Mouse (Mus musculus) ovary, postnatal 10 days (tissue): ENCODE measurements at regions not wholly inside any gene's neighbourhood (a gene's known extent, or its start where the extent isn't known, plus 50 kb on each side); places are given as distances from the start of the nearest gene placed in this dataset.

Source experiments
- DNase-seq: peaks from one replicate; pipeline ENCODE4 v3.0.0; 2022; ENCODE audit warnings: low spot score

DNA sequence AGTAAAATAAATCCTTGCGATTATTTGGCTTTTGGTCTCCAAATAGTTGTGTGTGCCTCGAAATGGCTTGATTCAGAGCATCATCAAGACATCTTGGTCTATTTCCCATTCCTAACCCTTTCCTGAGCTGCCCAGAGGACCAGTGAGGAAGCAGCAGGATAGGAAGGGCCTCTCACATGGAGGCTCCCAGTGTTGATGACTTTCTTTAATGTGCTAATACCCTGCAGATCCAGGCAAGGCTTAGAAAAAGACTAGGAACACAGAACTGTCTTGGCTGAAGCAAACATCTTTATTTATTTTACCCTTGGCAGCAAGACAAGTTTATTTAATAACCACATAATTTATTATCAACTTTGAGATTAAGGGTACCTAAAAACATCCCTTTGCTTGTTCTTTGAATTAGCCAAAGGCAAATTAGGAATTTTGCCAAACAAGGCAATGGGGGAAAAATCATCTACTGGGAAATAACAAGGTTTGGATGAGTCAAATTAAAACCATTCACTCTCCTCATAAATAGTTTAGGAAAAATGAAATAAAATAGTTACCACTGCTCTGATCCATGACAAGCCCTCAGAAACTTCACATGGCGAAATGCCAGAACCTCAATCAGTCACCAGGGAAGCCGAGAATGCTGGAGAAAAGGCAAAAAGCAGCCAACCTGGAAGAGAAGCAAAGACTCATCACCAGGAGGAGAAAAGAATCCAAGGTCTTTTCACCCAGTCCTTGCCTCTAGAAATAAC is 263.1 kb upstream of the 1700056E22Rik start:
- no peak for DNase-seq

GRCm38 (mm10) chr1:184291129-184291528 is 257.0 kb upstream of the 1700056E22Rik start:
- no peak for DNase-seq

DNA sequence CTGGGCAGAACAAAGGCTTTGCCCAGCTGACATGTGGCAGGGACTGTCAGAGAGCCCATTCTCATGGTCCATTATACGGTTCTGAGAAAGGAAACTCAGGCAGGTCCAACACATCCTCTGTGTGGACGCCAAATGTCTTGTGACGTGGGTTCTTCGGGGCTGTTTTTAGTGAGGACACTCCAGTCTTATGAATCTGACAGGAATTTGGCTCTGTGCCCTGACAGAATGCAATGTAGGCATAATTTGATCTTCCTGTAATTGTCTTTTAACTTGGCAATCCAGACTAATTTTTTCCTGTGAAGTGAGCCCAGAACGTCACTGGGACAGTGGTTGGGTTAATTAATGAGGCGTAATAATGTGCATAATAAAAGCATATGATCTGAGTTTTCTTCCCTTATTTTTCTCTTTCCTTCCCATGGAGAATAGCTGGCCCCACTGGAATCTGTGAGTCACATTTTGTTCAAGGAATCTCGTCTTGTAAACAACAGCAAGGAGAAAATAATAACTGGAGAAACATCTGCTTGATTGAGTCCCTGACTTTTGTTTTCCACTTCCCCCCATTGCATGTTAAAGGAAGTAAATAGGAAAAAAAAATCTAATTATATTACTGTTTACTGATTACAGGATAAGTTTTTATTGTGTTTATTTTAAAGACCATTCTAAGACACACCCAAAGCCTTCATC is 255.8 kb upstream of the 1700056E22Rik start:
- no peak for DNase-seq

- DNase-seq = no peak
These were observed 247.7 kb upstream of the 1700056E22Rik start for GRCm38 (mm10) chr1:184281768-184282167.

DNA sequence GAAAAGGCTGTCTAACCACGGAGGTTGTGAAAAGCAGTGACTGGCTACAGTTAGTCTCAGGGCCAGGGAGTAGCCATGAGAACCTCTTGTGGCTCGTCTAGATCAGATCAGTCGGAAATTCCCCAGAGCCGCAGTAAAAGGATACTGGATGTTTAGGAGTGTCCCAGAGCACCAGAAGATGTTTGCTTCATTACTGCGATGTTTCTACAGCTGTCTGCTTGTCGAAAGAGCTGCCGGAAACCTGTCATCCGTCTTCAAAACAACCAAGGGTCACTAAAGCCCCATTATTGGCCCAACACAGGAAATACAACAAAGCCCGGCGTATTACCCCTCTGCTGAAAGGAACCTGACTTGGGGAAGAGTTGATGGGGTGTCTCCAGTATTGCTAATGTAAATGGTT is 245.2 kb upstream of the 1700056E22Rik start:
- no peak for DNase-seq

DNA sequence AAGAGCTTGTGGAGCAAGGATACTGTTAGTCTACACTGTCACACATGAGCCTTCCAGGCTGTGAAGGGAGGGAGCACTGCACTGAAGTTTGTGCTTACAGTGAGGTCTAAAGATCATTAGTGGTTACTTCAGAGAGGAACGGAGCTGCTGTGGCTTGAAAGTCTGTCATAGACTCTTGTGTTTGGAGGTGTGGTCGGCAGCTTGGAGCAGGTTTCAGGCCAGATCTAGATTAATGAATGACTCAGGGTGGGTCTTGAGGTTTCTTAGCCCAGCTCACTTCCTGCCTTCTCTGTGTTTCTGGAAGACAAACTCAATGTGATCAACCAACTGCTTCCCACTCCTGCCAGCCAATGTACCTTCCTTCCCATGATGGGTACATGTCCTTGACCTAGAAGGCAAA is 242.9 kb upstream of the 1700056E22Rik start:
- no peak for DNase-seq

DNA sequence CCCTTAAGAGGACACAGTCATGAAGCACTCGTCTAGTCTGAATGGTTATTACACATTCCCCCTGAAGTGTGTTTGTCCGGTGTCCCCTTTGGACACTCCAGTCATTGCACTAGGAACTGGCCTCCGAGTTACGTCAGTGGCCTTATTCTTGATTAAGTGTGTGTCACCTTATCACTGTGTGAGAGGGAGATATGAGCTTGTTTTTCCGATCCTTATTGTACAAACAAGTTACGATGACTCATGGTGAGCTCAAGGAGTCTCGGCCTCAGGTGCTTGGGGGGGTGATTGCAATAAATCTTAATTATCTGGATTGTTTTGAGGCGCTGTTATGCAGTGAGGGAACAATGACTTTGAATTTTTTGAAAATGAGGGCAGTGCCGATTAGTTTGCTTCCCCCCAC is 241.8 kb upstream of the 1700056E22Rik start:
- no peak for DNase-seq

GRCm38 (mm10) chr1:184275396-184275795 is 241.3 kb upstream of the 1700056E22Rik start:
- no peak for DNase-seq

GRCm38 (mm10) chr1:184274704-184275103 is 240.6 kb upstream of the 1700056E22Rik start:
- DNase-seq = no peak

- DNase-seq = no peak
These were observed 239.6 kb upstream of the 1700056E22Rik start for GRCm38 (mm10) chr1:184273722-184274121.

DNA sequence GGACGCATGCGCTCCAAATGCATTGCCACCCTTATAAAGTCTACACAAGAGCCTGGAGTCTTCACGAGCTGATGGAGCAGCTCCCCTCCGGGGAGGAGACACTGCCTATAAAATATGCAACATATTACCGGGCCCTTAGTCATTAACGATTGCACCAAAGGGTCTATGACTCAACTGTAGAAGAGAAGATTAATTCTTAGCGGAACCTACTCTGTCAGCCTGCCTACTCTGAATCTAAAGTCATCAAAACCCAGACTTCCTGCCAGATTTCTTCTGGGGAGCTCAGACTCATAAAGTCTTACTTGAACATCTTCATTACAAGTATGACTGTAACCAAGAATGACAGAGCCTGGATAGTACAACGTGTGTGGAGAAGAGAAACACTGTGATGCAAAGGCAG is 237.2 kb upstream of the 1700056E22Rik start:
- no peak for DNase-seq

DNA sequence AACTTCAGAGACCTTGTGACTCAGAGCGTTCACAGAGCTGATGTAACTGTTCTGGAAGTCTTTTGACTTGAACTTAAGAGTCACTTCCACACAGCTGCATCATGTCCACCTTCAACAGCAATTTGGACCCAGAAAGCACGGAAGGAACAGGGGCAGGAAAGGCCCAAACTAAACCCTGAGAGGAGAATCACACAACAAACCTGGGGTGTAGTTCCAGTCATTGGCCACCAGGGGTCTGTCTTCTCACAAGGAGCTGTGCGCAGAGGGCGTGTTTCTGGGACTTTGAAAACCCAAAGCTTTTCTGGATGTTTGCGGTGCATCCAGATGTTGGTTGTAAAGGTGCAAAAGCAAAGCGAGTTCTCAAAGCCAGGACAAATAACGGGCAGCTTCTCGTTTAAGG is 231.9 kb upstream of the 1700056E22Rik start:
- no peak for DNase-seq

GRCm38 (mm10) chr1:184262975-184263374 is 228.9 kb upstream of the 1700056E22Rik start:
- no peak for DNase-seq

GRCm38 (mm10) chr1:184261385-184261727 is 227.3 kb upstream of the 1700056E22Rik start:
- no peak for DNase-seq

DNA sequence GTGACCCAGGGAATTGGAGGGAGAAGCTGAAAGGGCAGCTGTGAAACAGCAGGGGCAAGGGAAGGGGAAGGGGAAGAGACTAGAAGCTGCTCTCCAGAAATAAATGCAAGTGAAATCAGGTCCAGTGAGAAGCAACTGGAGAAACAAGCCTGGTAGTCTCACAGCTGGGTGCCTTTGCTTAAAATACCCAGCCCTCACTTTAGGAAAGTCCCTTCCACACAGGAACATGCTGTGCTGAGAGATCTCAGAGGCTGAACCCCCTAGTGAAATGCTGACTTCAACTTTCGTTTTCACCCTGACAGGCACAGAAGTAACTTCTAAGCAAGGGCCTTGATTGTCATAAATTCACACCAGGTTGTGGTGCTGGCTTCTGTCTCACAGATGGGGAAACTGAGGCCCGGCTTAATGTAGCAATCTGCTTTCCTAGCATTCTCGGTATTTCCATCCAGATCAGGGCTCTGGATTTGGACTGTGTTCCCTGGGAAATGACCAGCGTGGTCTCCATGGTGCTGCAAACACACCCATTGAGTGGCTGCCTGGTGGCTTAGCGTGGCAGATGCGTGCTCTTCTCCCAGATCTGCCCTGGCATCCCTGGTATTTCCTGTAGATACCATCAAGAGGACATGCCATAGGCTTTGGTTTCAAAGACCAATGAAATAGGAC is 226.8 kb upstream of the 1700056E22Rik start:
- DNase-seq = no peak

DNA sequence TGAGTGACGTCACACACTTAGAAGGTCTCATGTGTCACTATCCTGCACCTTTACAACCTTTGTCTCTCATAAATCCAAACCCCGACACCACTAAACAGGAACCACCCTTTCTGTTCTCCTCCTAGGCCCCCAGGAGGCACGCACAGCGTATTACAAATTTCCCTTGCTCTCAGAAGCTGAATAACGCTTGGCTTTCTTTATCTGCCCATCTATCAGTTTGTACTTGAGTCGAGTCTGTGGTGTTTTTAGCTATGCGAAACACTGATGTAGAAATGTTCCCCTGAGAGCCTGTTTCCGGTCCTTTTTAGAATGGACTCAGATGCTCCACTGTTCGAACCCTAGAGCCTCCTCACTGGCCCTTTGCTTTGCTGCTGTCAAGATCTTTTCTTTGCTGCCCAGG is 225.8 kb upstream of the 1700056E22Rik start:
- no peak for DNase-seq

DNA sequence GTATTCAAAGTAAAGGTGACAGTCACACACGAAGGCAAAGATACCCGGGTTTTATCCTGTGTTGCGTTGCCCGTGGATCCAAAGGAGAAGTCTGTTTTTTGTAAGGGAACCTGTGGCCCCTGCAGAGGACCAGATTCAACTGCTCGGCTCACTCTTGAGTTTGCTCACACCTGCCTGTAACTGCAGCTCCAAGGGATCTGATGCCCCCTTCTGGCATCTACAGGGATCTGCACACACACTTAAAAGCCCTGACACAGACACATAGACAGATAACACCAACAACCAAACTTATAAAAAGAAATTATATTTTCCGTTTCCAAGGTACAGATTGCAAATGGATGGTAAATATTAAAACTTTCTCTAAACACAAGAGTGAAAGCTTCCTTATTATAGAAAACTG is 223.3 kb upstream of the 1700056E22Rik start:
- DNase-seq = no peak

DNA sequence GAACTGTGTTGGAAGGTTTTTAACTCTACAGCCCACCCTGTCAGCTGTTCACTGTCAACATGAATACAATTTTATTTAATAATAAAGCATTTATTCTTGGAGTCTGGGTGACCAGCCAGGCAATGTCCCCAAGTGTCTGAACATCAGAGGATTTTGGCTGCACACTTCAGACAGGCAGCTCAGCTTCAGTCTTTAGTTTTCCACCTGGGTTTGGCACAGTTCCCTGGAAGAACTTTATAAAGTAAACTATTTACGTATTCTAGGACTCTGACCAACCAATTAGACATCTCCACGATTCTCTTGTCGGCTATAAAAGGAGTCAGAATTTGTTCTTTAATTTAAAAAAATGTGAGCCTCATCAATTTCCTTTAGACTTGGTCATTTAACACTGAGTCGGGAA is 220.8 kb upstream of the 1700056E22Rik start:
- DNase-seq = no peak

DNA sequence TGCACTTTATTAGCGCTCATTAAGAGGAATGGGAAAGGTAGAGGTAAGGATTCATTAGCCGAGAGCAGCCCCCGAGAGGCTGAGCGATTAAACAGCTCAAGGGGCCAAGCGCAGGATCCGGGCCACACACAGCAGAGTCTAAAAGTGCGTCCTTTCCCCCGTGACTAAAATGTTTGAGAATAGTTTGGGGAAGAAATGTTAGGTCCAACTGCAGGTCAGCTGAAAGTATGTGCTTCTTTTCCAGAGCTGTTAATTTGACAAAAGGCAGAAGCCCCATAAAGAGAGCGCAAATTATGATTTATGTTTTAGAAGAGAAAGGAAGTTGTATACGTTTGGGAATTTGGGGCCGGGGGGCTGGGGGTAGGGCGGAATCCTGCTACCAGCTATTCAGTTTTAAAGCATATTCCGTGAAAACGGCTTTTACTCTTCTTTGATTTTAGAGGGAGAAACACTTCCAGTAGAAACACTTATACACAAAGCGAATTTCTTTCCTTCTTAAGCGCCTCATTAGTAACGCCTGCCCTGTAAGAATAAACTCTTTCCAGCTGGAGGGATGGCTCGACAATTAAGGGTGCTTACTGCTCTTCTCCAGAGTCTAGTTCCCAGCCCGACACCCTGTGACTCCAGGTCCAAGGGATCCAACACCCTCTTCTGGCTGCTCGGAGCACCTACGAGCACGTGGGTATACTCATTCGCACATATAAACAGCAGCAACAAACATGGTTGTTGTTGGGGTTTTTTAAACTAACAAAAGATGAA is 210.8 kb upstream of the 1700056E22Rik start:
- DNase-seq = no peak

DNA sequence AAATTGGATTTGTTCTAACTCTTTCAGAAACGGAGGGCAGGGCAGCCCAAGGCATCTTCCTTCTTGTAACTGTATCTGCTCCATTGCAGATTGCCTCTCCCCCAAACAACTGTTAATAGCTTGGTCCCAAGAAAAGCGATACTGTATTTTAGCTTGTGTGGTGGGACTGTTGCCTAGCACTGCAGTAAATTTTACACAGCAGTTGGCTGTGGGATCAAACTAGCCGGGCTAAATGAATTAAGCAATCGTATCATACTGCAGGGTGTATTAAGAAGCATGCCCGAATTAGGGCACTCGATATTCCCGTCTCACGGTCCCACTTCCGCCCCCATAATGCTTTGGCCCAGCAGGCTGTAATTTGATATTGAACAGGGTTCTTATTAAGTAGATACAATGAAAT is 210.2 kb upstream of the 1700056E22Rik start:
- no peak for DNase-seq

DNA sequence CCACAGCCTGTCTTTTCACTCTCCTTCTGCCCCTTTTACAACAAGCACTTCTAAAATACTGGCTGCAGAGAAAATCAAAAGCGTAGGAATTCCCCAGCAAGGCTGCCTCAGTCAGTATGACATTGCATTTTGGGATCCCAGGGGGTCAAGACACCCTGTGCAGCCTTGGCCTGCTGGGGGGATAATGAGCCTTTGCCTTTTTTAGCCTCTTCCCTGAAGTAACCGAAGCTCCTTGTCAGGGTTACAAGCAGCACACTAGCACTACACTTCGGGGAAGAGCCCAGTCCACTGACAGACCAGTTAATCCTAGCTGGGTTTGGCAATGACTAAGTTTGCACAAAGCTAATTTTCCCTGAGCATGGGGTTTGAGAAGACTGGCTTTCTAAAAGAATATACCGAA is 207.7 kb upstream of the 1700056E22Rik start:
- DNase-seq = no peak

- DNase-seq = peak; percentile 45
These were observed 201.3 kb upstream of the 1700056E22Rik start for GRCm38 (mm10) chr1:184235131-184235983.
